Mouse (Mus musculus): ENCODE data around the gene Fa2h.
"Not testable (repeated sequence)": the region's sequence is repeated elsewhere in the genome, so short reads cannot be mapped to it uniquely, and the experiment has no call there.

Fa2h gene

GRCm38 (mm10) chr8:111358905-111359304 is 34.7 kb downstream of the Fa2h start:
- no peak for DNase-seq (ENCODE audit: low spot score in 2 of 2)

DNA sequence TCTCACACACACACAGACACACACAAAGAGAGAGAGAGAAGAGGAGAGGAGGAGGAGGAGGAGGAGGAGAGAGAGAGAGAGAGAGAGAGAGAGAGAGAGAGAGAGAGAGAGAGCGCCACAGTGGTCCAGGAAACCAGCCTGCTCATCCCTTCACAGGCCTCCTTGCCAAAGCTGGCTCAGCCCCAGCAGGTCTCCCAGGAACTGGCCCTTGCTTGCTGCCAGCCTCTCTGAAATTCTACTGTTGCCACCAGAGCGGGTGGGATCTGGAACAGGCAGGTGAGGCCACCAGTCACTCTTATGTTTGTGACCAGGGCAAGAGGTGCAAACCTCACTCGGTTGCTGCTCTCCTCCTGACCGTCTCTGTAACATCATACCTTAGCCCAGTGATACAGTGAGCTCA is 36.2 kb downstream of the Fa2h start:
- DNase-seq (ENCODE audit: low spot score in 2 of 2): no peak

DNA sequence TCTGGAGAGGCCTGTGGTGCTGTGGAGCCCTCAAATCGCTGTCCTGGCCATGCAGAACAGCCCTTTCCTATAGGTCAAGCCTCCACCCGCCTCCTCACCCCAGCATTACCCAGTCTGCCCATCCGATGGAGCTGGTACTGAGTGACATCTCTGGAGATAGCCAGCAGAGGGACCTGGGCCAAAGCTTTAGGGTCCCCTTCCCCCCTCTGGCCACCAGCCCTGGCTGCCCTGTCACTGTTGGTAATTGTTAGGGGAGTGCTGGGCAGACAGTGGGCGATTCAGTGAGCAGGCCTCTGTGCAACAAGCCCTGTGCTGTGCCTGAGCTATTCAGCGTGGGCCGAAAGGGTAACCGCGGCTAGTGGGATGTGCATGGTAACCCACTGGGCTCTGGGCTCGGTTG is 40.1 kb downstream of the Fa2h start:
- DNase-seq (ENCODE audit: low spot score in 2 of 2): no peak

DNA sequence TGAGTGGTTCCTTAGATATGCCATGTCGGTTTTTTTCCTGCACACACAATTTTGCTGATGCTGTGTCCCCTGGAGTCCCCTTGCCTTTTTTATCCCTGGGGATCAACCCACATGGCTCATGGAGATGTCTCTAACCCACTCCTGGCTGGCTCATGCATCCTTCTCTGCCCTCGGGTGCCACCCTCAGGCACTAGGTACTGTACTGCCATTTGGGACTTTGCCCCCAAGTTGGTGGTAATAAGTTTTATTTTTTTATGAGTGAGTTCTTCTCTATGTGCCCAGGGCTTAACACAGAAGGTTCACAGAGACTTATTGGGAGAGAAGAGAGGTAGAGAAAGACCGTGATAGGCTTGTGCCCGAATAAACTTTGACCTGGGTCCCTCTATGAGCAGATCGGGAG is 41.3 kb downstream of the Fa2h start:
- no peak for DNase-seq (ENCODE audit: low spot score in 2 of 2)

- DNase-seq (ENCODE audit: low spot score in 2 of 2): no peak
These were observed 43.0 kb downstream of the Fa2h start for GRCm38 (mm10) chr8:111350577-111350976.

GRCm38 (mm10) chr8:111343225-111343624 is 50.4 kb downstream of the Fa2h start:
- DNase-seq (ENCODE audit: low spot score in 2 of 2): peak; percentile 70 to 83

DNA sequence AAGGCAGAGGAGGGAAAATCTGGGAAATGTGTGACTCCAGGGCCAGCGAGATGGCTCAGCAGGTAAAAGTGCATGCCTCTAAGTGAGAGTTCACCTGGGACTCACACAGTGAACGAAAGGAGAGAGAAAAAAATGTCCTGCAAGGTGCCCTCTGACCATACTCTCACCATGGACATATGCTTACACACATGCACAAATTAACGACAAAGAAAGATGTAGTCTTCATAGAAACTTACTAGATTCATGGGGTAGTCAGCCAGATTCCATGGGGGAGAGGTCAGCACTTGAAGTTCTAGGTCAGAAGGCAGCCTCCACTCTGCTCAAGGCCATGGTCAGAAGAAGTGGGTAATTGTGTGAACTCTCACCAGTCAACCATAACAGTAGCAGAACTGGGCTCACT is 53.4 kb downstream of the Fa2h start:
- no peak for DNase-seq (ENCODE audit: low spot score in 2 of 2)

GRCm38 (mm10) chr8:111338370-111339208 is 55.0 kb downstream of the Fa2h start:
- no peak for DNase-seq (ENCODE audit: low spot score in 2 of 2)

DNA sequence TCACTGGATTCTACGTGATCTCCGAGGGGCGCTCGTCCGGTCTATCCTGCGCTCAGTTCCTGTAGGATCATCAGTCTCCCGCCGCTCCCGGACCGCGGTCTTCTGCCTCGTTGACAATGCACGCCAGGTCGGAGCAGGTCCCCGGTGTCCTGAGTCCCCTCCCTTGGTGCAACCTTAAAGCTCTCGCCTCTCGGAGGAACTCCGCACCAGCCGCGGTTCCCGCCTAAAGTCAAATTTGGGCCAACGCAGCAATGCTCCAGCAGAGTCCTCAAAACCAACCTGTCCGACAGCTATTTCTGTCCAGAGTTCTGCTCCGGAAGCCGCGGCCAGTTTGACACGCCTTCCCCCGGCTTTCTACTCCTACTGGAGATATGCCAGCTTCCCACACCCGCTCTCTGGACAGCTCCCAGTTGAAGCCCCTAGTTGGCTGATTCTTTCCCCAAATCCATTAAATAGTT is 55.7 kb downstream of the Fa2h start, which contains the start of gene Mlkl:
Mlkl (minus strand) TSS at position 288 of the 458 bp plus-strand sequence.
- peak in 1 of 2 experiments; percentile 54 for DNase-seq (ENCODE audit: low spot score in 2 of 2)

GRCm38 (mm10) chr8:111337311-111337889 is 56.2 kb downstream of the Fa2h start:
- no peak for DNase-seq (ENCODE audit: low spot score in 2 of 2)

DNA sequence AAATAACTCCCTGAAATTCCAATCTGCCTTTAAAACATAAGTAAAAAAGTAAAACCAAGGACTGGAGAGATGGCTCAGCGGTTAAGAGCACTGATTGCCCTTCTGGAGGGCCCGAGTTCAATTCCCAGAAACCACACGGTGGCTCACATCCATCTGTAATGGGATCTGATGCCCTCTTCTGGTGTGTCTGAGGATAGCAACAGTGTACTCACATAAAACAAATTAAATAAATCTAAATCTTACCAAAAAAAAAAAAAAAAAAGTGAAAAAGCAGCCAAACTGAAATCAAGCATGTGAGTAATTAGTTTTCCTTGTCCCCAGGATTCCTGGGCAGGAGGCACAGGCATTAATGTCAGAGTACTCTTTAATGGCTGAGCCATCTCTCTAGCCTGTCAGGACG is 56.9 kb downstream of the Fa2h start:
- no peak for DNase-seq (ENCODE audit: low spot score in 2 of 2)

DNA sequence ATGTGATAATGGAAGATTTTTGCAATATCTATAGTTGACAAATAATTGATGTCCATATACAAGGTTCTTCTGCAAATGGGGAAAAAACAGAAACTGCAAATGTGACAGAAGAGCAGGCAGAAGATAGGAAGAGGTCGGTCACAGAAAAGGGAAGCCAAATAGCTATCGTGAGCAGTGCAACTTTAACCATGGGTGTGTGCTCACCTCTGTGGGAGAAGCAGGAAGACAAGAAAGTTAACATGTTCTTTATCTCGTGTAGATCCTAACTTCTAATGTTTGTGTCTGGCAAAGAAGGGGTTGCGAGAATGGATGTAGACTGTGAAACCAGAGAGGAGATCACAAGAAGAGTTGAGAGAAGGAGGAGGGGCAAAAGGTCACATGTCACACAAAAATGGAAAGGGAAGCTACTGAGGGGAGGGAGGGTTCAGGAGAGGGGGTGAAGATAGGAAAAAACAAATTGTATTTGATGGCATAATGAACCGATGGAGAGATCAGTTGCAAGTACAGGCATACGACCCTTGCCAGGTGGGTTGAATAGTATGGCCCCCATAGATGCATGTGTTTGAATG is 68.3 kb downstream of the Fa2h start:
- DNase-seq (ENCODE audit: low spot score in 2 of 2): no peak

DNA sequence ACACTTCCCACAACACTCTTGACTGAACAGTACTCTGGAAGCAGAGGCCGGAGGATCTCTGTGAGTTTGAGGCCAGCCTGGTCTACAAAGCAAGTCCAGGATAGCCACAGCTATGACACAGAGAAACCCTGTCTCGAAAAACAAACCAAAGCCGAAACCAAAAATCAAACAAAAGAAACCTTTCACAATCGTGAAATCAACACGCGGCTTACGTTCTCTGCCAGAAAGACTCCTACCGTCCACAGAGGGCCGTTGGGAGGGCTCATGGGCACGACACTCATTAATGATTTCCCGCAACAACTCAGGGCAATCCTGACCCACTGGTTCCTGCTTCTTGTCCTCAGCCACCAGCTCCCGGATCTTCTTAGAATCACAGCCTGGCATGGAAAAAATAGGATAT is 78.9 kb downstream of the Fa2h start:
- no peak for DNase-seq (ENCODE audit: low spot score in 2 of 2)

DNA sequence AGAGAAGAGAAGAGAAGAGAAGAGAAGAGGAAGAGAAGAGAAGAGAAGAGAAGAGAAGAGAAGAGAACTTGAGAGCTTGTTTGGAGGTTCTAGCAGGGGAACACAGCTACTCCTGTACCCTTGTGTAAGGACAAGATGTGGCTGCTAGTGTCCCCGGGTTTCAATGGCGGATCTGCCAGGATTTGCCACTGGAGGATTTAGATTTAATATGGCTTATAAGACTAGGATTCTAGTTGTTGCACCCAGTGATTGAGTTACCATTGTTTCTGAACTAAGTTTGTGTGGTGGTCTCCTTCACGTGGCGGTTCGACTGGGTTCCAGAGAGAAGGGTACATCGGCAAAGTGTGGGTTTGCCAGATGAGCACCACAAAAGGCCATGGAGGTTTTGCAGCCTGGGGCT is 79.7 kb downstream of the Fa2h start:
- DNase-seq (ENCODE audit: low spot score in 2 of 2): not testable (repeated sequence)

DNA sequence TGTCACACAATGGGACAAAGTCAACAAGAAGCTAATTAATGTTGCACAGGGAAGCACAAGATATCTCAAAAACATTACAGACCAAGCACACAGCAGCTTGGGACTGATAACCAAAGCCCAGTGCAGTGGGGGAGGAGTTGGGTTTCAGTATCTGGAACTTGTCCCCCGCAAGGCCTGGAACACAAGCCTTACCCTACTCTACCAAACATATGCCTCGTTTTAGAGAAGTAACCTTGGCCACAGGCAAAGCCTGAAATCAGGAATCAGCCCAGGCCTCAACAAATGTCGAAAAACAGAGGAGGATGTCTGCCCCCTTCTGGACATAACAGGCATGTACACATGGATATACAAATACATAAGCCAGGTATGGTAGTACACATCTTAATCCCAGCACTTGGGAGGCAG is 80.9 kb downstream of the Fa2h start:
- DNase-seq (ENCODE audit: low spot score in 2 of 2): no peak

DNA sequence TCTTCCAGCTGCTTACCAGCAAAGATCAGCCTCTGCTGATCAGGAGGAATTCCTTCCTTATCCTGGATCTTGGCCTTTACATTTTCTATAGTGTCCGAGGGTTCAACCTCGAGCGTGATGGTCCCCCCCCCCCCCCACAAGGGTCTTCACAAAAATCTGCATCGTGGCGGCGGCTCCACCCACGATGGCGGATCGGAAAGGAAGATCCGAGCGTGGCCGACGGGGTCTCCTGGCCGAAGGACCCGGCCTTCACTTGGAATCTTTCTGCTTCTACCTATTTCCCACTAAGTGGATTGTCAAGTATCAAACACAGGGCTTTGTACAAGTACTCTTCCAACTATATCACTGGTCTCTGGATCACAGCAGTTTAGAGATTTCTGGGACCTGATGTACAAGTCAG is 83.6 kb downstream of the Fa2h start:
- not testable (repeated sequence) for DNase-seq (ENCODE audit: low spot score in 2 of 2)

DNA sequence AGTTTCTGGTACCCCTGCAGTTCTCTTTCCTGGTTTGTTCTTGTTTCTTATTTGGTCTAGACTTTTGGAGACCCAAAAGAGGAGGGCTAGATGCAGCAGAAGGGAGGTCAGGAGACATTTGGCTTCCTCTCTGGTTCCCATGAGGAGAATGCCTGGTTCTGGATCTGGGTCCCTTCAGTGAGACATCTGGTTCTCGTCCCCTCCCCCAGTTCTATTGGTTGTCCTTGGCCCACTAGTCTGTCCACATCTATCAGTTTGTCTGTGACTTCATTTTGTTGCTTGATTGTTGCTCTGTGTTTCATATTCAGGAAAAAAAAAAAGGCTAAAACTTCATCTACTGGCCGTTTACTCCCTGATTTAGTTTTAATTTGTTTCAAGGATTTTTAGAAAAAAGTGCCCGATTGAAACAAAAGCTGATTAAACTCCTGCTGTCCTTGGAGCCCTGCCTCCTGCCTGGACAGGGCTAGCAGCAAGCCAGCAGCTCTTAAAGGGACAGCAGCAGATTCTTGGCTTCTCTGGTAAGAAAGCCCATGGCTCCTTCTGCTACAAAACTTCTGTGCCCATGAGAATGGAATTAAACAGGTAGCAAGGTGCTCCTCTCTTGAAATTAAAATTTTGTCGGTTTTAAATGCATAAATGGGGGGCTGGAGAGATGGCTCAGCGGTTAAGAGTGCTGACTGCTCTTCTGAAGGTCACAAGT is 88.4 kb downstream of the Fa2h start:
- peak in 1 of 2 experiments; percentile 35 for DNase-seq (ENCODE audit: low spot score in 2 of 2)

DNA sequence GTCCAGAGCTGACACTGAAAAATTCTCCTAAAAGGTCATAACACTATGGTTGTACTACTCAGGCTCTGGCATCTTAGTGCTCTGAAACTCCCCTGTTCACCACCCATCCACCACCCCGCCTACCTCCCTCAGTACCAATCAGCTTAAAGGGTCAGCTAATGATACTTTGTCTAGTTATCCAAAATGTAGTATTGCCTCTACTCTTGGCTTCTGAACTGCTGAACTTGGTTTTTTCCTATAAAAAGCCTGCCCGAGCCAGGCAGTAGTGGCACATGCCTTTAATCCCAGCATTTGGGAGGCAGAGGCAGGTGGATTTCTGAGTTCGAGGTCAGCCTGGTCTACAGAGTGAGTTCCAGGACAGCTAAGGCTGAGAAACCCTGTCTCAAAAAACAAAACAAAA is 89.3 kb downstream of the Fa2h start:
- DNase-seq (ENCODE audit: low spot score in 2 of 2): no peak

DNA sequence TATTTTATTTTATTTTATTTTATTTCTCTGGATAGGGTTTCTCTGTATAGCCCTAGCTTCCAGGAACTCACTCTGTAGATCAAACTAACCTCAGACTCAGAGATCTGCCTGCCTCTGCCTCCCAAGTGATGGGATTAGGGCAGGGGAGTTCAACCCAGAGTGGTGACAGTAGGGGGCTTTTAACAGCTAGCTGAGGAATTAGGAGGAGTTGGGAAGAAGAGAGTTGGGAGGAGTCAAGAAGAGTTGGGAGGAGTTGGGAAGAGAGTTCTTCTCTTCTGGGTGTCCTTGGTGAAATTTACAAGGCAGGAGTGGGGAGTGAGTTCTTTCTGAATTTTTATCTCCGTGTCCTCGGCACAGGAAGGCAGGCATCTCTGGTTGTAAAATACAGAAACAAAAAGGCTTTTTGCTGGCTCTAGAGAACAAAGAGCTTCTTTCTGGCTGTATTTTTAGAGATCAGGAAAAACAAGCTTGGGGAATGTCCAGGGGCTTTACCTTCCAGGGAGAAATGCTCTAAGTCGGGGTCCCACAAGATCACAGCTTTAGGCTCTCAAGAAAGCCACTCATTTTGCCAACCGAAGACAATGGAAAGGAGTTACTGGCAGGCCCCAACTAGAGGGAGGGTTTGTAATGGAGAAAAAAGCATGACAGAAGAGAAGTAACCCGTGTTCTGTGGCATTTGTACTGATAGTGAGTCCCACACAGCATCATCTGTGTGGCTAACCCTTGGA is 90.4 kb downstream of the Fa2h start:
- not testable (repeated sequence) for DNase-seq (ENCODE audit: low spot score in 2 of 2)

- no peak for DNase-seq (ENCODE audit: low spot score in 2 of 2)
These were observed 92.8 kb downstream of the Fa2h start for GRCm38 (mm10) chr8:111300597-111301546.
